Mouse (Mus musculus) limb, embryonic 15.5 days (tissue): ENCODE results near the gene Rab11fip5. TPM values are rescaled to one million over a fixed set of nuclear protein-coding genes. Genes with fewer than 3 reads are reported as not detected.

ENCODE experiments used
- ATAC-seq: fragments of 200-750 bp; cut with Nextera tagmentation; 2 replicates; pipeline ENCODE4 v1.8.0; 2017; ENCODE audit warnings: low read depth, moderate TSS enrichment; ENCODE audit not compliant: insufficient number of reproducible peaks, low FRiP score, low TSS enrichment
- H3K27ac ChIP-seq: fragments of 300-500 bp; sonication (generic); 2 replicates; pipeline ENCODE4 v1.5.1; 2015; ENCODE audit warnings: moderate library complexity, mild to moderate bottlenecking, inconsistent platforms
- H3K27me3 ChIP-seq: fragments of 300-500 bp; sonication (generic); 2 replicates; pipeline ENCODE4 v1.6.1; 2015; ENCODE audit warnings: inconsistent platforms
- H3K36me3 ChIP-seq: fragments of 300-500 bp; sonication (generic); 2 replicates; pipeline ENCODE4 v1.6.1; 2015; ENCODE audit warnings: inconsistent platforms
- H3K4me1 ChIP-seq: fragments of 300-500 bp; sonication (generic); 2 replicates; pipeline ENCODE4 v1.6.1; 2015; ENCODE audit warnings: inconsistent platforms
- H3K4me2 ChIP-seq: fragments of 300-500 bp; sonication (generic); 2 replicates; pipeline ENCODE4 v1.6.1; 2015; ENCODE audit warnings: mild to moderate bottlenecking, inconsistent platforms
- H3K4me3 ChIP-seq: fragments of 300-500 bp; sonication (generic); 2 replicates; pipeline ENCODE4 v1.5.1; 2015; ENCODE audit warnings: mild to moderate bottlenecking, inconsistent platforms
- H3K9ac ChIP-seq: fragments of 300-500 bp; sonication (generic); 2 replicates; pipeline ENCODE4 v1.6.1; 2015; ENCODE audit warnings: inconsistent platforms
- H3K9me3 ChIP-seq: fragments of 300-500 bp; sonication (generic); 2 replicates; pipeline ENCODE4 v1.6.1; 2016; ENCODE audit warnings: inconsistent platforms
- WGBS: fragments of 180-500 bp; shearing (Covaris S2); methylation state at CpG from one replicate; pipeline ENCODE4 v1.1.7; 2015; 5-methylcytosine and 5-hydroxymethylcytosine counted together
- polyA plus RNA-seq: library from polyadenylated mRNA; unstranded; fragments of >200 nt; fragmentation: Nextera tagmentation; extraction: Ambion mirVana; gene quantifications from 2 replicates; pipeline ENCODE4 v1.2.1, GENCODE M21; 2015

Gene Rab11fip5
- polyA plus RNA-seq, 1 experiment from 2014 or later: 21.7 TPM

- Histone ChIP-seq H3K4me3 (no peak overlapping the region), H3K9me3 (no peaks in the 10 kb centered on the region), H3K4me2 (no peak overlapping the region), H3K27me3 (no peaks in the 10 kb centered on the region), H3K27ac (no peak overlapping the region), H3K36me3 (peaks cover 2% of the 10 kb centered on the region; the same call in 1 of the 2 replicates), H3K4me1 (no peaks in the 10 kb centered on the region), H3K9ac (no peak overlapping the region)
- whole genome bisulfite sequencing: 80% methylated on average over 5 of the region's 5 CpGs
- no peak for ATAC-seq
Observed at GRCm38 (mm10) chr6:85360311-85360710, 14.1 kb downstream of the Rab11fip5 start.

DNA sequence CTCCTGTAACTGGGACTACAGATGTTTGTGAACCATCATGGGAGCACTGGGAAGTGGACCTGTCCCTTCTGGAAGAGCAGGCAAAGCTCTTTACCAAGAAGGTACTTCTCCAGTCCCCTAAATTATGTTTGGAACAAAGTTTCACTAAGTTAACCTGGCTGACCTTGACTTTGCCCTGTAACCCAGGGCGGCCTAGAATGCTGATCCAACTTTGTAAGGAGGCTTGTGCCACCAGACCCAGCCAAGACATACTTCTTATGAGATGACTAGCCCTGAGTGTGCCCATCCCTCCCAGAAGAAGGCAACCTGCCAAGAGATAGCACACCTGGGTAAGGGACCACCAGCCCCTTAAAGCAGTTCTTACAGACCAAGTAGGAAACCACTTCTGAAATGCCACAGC lies 15.6 kb downstream of the Rab11fip5 start:
- Histone ChIP-seq H3K4me2 (no peak overlapping the region), H3K9me3 (no peaks in the 10 kb centered on the region), H3K4me3 (no peak overlapping the region), H3K27ac (no peak overlapping the region), H3K9ac (no peak overlapping the region), H3K4me1 (no peaks in the 10 kb centered on the region), H3K27me3 (no peaks in the 10 kb centered on the region), H3K36me3 (no peaks in the 10 kb centered on the region)
- 97% methylated on average over 1 of the region's 1 CpGs for WGBS
- no peak for ATAC-seq

DNA sequence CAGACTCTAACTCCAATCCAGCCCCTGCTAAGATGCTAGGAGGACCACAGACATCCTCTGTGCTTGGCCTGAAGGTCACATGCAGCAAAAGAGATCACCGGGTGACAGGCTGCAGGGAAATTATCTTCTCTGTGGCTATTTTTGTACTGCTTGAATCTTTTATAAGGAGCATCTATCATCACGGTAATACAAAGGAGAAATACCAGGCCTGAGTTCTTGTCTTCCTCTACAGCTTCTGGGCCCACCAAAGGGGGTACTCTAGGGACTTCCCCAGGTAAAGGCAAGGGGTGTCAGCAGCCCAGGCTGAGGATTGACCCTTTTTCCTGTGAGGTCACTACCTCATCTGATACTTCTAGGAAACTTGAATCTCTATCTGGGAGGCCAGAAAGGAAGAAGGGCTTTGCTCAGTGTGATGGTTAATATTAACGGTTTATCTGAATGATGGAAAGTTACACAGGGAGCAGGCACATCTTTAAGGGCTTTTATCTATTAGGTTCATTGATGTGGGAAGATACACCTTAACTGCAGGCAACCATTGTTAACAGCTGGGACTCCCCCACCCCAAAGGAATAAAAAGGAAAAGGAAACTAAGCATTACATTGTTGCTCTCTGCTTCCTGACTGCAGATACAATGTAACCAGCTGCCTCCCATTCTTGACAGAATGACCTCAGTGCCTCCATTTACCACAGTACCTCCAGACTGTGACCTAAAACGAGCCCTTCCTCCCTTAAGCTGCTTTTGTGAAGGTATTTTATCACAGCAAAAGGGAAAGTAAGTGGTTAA lies 17.6 kb downstream of the Rab11fip5 start:
- Histone ChIP-seq H3K9ac (no peak overlapping the region), H3K4me3 (no peak overlapping the region), H3K36me3 (no peaks in the 10 kb centered on the region), H3K27ac (no peak overlapping the region), H3K27me3 (no peaks in the 10 kb centered on the region), H3K4me1 (no peaks in the 10 kb centered on the region), H3K4me2 (no peak overlapping the region), H3K9me3 (no peaks in the 10 kb centered on the region)
- WGBS: 60% methylated on average over 4 of the region's 4 CpGs
- no peak for ATAC-seq

- no peak overlapping the region for H3K27ac ChIP-seq
- H3K4me1 ChIP-seq: no peaks in the 10 kb centered on the region
- H3K9ac ChIP-seq: no peak overlapping the region
- no peaks in the 10 kb centered on the region for H3K9me3 ChIP-seq
- no peak for ATAC-seq
- H3K4me2 ChIP-seq: no peak overlapping the region
- H3K36me3 ChIP-seq: no peaks in the 10 kb centered on the region
- WGBS: 90% methylated on average over 2 of the region's 2 CpGs
- H3K27me3 ChIP-seq: no peaks in the 10 kb centered on the region
- no peak overlapping the region for H3K4me3 ChIP-seq
Observed at GRCm38 (mm10) chr6:85355753-85356152, 18.7 kb downstream of the Rab11fip5 start.

- Histone ChIP-seq H3K36me3 (no peaks in the 10 kb centered on the region), H3K27me3 (no peaks in the 10 kb centered on the region), H3K27ac (no peak overlapping the region), H3K4me2 (no peak overlapping the region), H3K4me3 (no peak overlapping the region), H3K9me3 (no peaks in the 10 kb centered on the region), H3K9ac (no peak overlapping the region), H3K4me1 (no peaks in the 10 kb centered on the region)
- ATAC-seq: no peak
- 63% methylated on average over 6 of the region's 6 CpGs for WGBS
Observed at GRCm38 (mm10) chr6:85354709-85355108, 19.7 kb downstream of the Rab11fip5 start.

GRCm38 (mm10) chr6:85353706-85354105 lies 20.7 kb downstream of the Rab11fip5 start:
- Histone ChIP-seq H3K4me2 (no peak overlapping the region), H3K4me3 (no peak overlapping the region), H3K27ac (no peak overlapping the region), H3K27me3 (no peaks in the 10 kb centered on the region), H3K9me3 (no peaks in the 10 kb centered on the region), H3K4me1 (no peaks in the 10 kb centered on the region), H3K36me3 (peaks cover 5% of the 10 kb centered on the region), H3K9ac (no peak overlapping the region)
- no peak for ATAC-seq
- WGBS: 57% methylated on average over 3 of the region's 3 CpGs

GRCm38 (mm10) chr6:85350157-85350556 lies 24.3 kb downstream of the Rab11fip5 start:
- no peaks in the 10 kb centered on the region for H3K27me3 ChIP-seq
- no peak overlapping the region for H3K4me3 ChIP-seq
- no peak overlapping the region for H3K27ac ChIP-seq
- H3K9ac ChIP-seq: no peak overlapping the region
- no peak overlapping the region for H3K4me2 ChIP-seq
- peaks cover 6% of the 10 kb centered on the region for H3K4me1 ChIP-seq
- no peaks in the 10 kb centered on the region for H3K9me3 ChIP-seq
- ATAC-seq: no peak
- H3K36me3 ChIP-seq: peaks cover 26% of the 10 kb centered on the region
- 90% methylated on average over 1 of the region's 1 CpGs for WGBS

- no peaks in the 10 kb centered on the region for H3K9me3 ChIP-seq
- H3K4me3 ChIP-seq: no peak overlapping the region
- H3K4me1 ChIP-seq: peaks cover 6% of the 10 kb centered on the region
- no peak for ATAC-seq
- H3K27ac ChIP-seq: no peak overlapping the region
- H3K9ac ChIP-seq: no peak overlapping the region
- no peak overlapping the region for H3K4me2 ChIP-seq
- H3K27me3 ChIP-seq: no peaks in the 10 kb centered on the region
- WGBS: 68% methylated on average over 7 of the region's 7 CpGs
- peaks cover 26% of the 10 kb centered on the region for H3K36me3 ChIP-seq
Observed at GRCm38 (mm10) chr6:85349246-85349645, 25.2 kb downstream of the Rab11fip5 start.

DNA sequence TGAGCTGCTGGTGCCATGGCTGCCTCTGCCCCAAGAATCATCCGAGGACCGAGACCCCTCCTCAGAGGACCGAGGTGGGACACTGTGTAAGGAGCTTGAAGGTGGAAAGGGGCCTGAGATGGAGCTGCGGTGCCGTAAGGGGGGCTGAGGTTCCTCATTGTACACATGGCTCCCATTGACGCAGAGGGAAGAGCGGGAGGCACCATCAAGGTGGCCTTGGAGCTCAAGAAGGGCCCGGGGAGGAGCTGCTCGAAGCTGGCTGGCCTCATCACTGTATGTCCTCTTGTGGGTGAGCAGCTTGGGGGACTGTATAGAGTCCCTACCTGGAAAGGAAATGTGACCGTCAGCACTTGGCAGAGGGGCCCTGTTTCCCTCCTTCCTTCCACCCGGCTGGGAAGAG lies 26.3 kb downstream of the Rab11fip5 start:
- H3K4me2 ChIP-seq: no peak overlapping the region
- H3K36me3 ChIP-seq: peaks cover 27% of the 10 kb centered on the region
- WGBS: 87% methylated on average over 11 of the region's 11 CpGs
- H3K27me3 ChIP-seq: no peaks in the 10 kb centered on the region
- no peak overlapping the region for H3K9ac ChIP-seq
- no peaks in the 10 kb centered on the region for H3K9me3 ChIP-seq
- H3K4me1 ChIP-seq: peaks cover 6% of the 10 kb centered on the region
- H3K27ac ChIP-seq: no peak overlapping the region
- no peak overlapping the region for H3K4me3 ChIP-seq
- ATAC-seq: no peak

GRCm38 (mm10) chr6:85346028-85346634 lies 28.3 kb downstream of the Rab11fip5 start:
- 41% methylated on average over 6 of the region's 6 CpGs for WGBS

DNA sequence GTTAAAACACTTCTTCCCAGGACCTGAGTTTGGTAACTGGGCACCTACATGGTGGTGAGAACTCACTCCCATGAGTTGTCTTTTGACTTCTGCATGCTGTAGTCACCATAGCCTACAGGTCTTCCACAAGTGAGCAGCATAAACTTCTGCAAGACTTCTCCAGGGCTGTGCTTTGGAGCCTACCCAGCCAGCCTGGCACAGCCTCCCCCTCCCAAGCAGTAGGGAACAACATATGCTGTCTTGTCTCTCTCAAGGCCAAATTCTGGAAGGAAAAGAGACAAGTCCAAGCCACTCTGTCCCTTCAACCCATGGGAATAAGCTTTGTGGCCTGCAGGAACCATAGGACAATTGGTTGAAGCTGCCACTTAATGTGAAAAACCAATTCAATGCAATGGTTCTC lies 29.5 kb downstream of the Rab11fip5 start:
- no peak overlapping the region for H3K4me2 ChIP-seq
- H3K9ac ChIP-seq: no peak overlapping the region
- peaks cover 6% of the 10 kb centered on the region for H3K4me1 ChIP-seq
- no peak for ATAC-seq
- peaks cover 53% of the 10 kb centered on the region for H3K36me3 ChIP-seq
- no peak overlapping the region for H3K27ac ChIP-seq
- H3K9me3 ChIP-seq: no peaks in the 10 kb centered on the region
- no peaks in the 10 kb centered on the region for H3K27me3 ChIP-seq
- H3K4me3 ChIP-seq: no peak overlapping the region

More at GRCm38 (mm10) chr6:85346028-85346634, 28.3 kb downstream of the Rab11fip5 start:
- no peak overlapping the region for H3K27ac ChIP-seq
- H3K9me3 ChIP-seq: no peaks in the 10 kb centered on the region
- peaks cover 6% of the 10 kb centered on the region for H3K4me1 ChIP-seq
- ATAC-seq: no peak
- H3K4me2 ChIP-seq: no peak overlapping the region
- no peaks in the 10 kb centered on the region for H3K27me3 ChIP-seq
- no peak overlapping the region for H3K9ac ChIP-seq
- H3K36me3 ChIP-seq: peaks cover 47% of the 10 kb centered on the region
- H3K4me3 ChIP-seq: no peak overlapping the region

GRCm38 (mm10) chr6:85343027-85343426 lies 31.4 kb downstream of the Rab11fip5 start:
- no peak overlapping the region for H3K4me3 ChIP-seq
- no peak for ATAC-seq
- H3K4me2 ChIP-seq: no peak overlapping the region
- no peak overlapping the region for H3K9ac ChIP-seq
- WGBS: 89% methylated on average over 8 of the region's 8 CpGs
- H3K9me3 ChIP-seq: no peaks in the 10 kb centered on the region
- peaks cover 41% of the 10 kb centered on the region for H3K36me3 ChIP-seq
- peaks cover 6% of the 10 kb centered on the region for H3K4me1 ChIP-seq
- no peaks in the 10 kb centered on the region for H3K27me3 ChIP-seq
- no peak overlapping the region for H3K27ac ChIP-seq
